Mouse (Mus musculus) testis, adult 2 months (tissue): Measurements from ENCODE around the gene Lamb3.

ENCODE experiments used
- CTCF ChIP-seq: fragments of 200-500 bp; IDR thresholded peaks from 2 replicates; pipeline ENCODE4 v1.5.1; 2012; ENCODE audit warnings: low read depth, mild to moderate bottlenecking, inconsistent platforms, low read length, moderate library complexity; ENCODE audit not compliant: control insufficient read depth, insufficient read depth, insufficient replicate concordance
- POLR2A ChIP-seq: fragments of 200-500 bp; IDR thresholded peaks from 2 replicates; pipeline ENCODE4 v1.6.1; 2012; ENCODE audit warnings: low read depth, mild to moderate bottlenecking, inconsistent platforms, low read length, moderate library complexity; ENCODE audit not compliant: control insufficient read depth

- TF ChIP-seq CTCF (peak; percentile 28; the same call in 1 of the 2 replicates), POLR2A (no peak)
Measured at GRCm38 (mm10) chr1:193324224-193324623, 116.7 kb downstream of the Lamb3 start.
